Mouse (Mus musculus) adrenal gland, adult 2 months (tissue): ENCODE results near the gene Cd38. TPM values are rescaled to one million over a fixed set of nuclear protein-coding genes. Genes with fewer than 3 reads are reported as not detected.

Experiments
- DNase-seq: peaks from one replicate; pipeline ENCODE4 v3.0.0; 2021
- polyA plus RNA-seq: library from polyadenylated mRNA; depleted of rRNA; stranded (reverse); fragments of >200 nt; gene quantifications from 2 replicates; pipeline ENCODE4 v1.2.3, GENCODE M21; 2012; rRNA removed
- total RNA-seq, 2 experiments: library from RNA; stranded (reverse); gene quantifications; 2 replicates each; pipeline ENCODE4 v1.2.3; 2021

The Cd38 gene
- total and polyA plus RNA-seq, 3 experiments, result 5.3 to 15.1 (median 11.5) TPM

GRCm38 (mm10) chr5:43947330-43947977, 79.1 kb downstream of the Cd38 start:
- DNase-seq, result no peak

GRCm38 (mm10) chr5:43948111-43948743, 79.9 kb downstream of the Cd38 start:
- DNase-seq, result peak; percentile 62

- DNase-seq, result peak; percentile 63
Observed at GRCm38 (mm10) chr5:43948748-43949275, 80.5 kb downstream of the Cd38 start.

- DNase-seq, result no peak
Observed at GRCm38 (mm10) chr5:43953241-43953640, 84.9 kb downstream of the Cd38 start.

GRCm38 (mm10) chr5:43959884-43960440, 91.6 kb downstream of the Cd38 start:
- DNase-seq, result no peak

- no peak for DNase-seq
Observed at GRCm38 (mm10) chr5:43961056-43961455, 92.7 kb downstream of the Cd38 start.

Other genes starting within 250 kb of the Cd38 start
- gene Cc2d2a, start 206.2 kb upstream of the Cd38 start, total RNA-seq, result 10 to 100 TPM; 13.9 to 22.0 TPM
- 2.0 and 2.4 TPM in 2 replicates for gene Cc2d2a, start 206.2 kb upstream of the Cd38 start, polyA plus RNA-seq
- 1 to 10 TPM; 2.1 to 3.1 TPM for gene Bst1, start 49.7 kb upstream of the Cd38 start, total RNA-seq
- 0.38 and 0.54 TPM in 2 replicates for gene Bst1, start 49.7 kb upstream of the Cd38 start, polyA plus RNA-seq
- gene Fbxl5, start 46.9 kb upstream of the Cd38 start, total RNA-seq, result 10 to 100 TPM; 59.4 to 70.5 TPM
- 12.6 and 17.6 TPM in 2 replicates for gene Fbxl5, start 46.9 kb upstream of the Cd38 start, polyA plus RNA-seq
- gene Gm7879, start 44.6 kb downstream of the Cd38 start, total RNA-seq, result 10 to 100 TPM; 13.0 to 14.0 TPM
- not detected in 2 replicates for gene Gm7879, start 44.6 kb downstream of the Cd38 start, polyA plus RNA-seq
- gene Fgfbp1, start 113.2 kb downstream of the Cd38 start, total RNA-seq, result not detected
- not detected in 2 replicates for gene Fgfbp1, start 113.2 kb downstream of the Cd38 start, polyA plus RNA-seq
- 1 to 10 TPM; 1.6 to 3.3 TPM for gene Prom1, start 233.5 kb downstream of the Cd38 start, total RNA-seq
- 0.15 and 0.20 TPM in 2 replicates for gene Prom1, start 233.5 kb downstream of the Cd38 start, polyA plus RNA-seq